Mouse (Mus musculus) adipocyte (in vitro differentiated cells): ENCODE measurements around the gene Ctnna3.
"Not testable (repeated sequence)": the region's sequence is repeated elsewhere in the genome, so short reads cannot be mapped to it uniquely, and the experiment has no call there.

ENCODE experiments used
- DNase-seq: peaks from one replicate; pipeline ENCODE4 v3.0.0-alpha.2; 2016; ENCODE audit warnings: low spot score

Gene Ctnna3

DNA sequence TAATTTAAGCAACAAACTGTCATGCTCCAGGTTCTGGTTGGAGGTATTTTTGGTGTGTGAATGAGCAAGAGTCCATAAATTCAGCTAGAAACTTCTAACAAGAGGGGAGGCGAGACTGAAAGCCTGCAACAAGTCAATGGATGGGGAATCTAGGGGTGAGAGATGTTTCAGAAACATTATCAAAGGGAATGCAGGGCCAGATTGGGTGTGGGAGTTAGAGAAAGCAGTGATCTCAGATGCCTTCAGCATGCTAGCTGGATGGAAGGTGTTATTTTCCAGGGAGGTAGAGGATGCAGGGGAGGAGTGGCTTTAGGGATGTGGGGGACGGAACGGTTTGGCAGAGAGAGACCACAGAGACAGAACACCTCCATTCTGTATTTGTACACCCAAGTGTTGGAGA, 785.7 kb downstream of the Ctnna3 start:
- no peak for DNase-seq

DNA sequence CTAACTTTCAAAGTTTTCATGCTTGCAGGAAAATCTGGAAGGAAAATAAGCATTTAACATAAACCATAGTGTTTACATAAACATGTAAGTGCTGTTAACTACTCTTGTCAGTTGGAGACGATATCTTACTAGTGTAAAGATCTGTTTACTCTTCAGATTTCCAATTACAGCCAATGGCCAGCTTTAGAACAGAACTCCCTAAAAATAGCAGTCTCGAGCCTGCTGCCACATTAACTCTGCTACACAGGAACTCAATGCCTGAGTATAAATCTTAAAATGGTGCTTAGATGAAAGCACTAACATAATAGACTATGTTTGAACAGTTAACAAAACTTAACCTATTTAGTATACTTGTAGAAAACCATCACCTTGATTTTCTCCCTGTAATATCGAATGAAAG, 793.1 kb downstream of the Ctnna3 start:
- no peak for DNase-seq

DNA sequence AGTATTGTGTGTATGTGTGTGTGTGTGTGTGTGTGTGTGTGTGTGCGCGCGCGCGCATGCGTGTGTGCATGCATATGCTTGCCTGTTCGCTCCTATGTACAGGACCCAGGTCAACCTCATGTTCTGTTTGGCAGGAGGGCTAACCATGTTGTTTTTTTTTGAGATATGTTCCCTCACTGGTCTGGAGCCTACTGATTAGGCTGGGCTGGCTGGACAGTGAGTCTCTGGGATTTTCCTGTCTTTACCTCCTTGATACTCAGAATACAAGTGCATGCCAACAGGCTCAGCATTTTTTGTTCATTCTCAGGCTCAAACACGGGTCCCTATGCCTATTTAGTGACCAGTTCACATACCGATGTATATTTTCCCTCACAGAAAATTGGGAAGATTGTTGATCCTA, 794.1 kb downstream of the Ctnna3 start:
- no peak for DNase-seq

DNA sequence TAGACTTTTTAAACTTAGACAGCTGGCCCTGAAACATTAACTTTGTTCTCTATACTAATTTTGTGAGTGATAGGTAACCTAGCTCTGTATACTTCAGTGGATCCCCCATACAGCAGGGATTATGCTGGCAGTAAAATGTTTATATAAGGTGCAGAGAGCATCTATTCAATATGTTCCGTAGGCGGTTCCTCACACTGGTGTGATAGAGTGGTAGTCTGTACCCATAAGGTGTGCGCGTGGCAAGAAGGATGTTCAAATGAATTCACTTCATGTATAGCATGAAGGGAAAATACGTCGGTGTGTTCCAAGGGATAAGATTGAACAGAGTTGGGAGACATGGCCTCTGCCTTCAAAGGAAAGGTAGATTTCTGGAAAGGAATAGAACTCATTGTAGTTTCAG, 794.5 kb downstream of the Ctnna3 start:
- DNase-seq: no peak

DNA sequence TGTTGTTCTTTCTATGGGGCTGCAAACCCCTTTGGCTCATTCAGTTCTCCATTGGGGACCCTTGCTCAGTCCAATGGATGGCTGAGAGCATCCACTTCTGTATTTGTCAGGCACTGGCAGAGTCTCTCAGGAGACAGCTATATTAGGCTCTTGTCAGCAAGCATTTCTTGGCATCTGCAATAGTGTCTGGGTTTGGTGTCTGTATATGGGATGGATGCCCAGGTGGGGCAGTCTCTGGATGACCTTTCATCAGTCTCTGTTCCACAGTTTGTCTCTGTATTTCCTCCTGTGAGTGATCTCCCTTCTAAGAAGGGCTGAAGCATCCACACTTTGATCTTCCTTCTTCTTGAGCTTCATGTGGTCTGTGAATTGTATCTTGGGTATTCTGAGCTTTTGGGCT, 795.9 kb downstream of the Ctnna3 start:
- DNase-seq: not testable (repeated sequence)

DNA sequence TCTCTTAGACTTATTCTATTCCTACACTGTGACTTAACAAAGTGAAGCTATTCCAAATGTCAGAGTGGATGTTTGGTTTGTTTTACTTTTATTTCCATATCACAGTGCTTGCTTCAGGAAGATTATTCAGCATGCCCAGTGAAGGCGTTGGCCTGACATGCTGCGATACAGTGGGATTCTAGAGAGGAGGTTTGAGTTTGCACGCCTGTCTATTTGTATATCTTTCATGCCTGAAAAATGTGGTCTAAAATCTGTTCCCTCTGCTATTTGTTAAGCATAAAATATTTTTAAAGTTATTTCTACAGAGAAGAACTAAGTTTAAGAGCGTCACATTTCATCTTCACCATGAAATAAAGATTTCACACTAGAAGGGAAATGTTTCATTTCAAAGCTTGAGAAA, 813.5 kb downstream of the Ctnna3 start:
- DNase-seq: no peak

DNA sequence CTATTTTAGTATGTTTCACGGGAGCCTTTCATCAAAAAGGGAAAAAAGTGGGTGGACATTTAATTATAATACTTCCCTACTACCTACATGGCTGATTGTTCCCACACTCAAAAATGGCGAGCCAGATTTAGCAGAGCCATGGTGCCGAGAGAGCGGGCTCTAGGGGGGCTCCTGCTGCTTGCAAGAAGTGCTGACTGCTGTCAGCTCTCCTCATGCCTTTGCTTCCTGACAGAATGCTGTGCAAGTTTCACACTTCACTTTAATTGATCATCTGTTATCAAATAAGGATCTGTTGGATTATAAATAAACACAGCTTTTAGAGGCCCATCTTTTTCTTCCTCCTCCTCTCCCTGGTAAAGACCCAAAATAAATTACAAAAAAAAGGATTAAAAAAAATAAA, 838.3 kb downstream of the Ctnna3 start:
- DNase-seq: no peak

DNA sequence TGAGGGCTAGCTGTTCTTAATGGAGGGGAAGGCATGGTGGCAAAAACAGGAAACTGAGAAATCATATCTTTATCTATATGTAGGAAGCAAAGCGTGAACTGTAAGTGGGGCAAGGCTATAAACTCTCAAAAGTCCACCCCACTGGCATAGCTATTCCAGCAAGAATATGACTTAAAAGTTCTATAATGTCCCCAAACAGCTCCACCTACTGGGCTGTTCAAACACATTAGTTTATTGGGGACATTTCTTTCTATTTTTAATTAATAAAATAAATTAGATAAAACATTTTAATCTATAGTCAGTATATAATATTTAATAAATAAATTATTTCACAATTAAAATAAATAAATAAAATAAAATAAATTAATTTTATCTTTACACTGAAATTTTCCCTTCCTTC, 845.2 kb downstream of the Ctnna3 start:
- no peak for DNase-seq

DNA sequence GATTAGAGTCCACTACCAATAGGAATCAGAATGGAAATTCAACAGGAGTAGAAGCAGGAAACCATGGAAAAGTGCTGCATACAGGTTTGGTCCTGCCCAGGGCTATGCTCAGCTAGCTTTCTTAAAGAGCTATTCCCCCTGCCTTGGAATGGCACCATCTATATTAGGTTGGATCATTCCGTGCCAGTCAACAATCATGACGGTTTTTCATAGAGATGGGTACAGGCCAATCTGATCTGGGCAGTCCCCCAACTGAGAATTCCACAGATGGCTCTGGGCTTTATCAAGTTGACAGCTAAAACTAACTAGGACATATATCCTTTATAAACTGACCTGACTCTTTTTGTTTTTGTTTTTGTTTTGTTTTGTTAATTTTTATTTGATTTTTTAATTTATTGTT, 848.9 kb downstream of the Ctnna3 start:
- no peak for DNase-seq

DNA sequence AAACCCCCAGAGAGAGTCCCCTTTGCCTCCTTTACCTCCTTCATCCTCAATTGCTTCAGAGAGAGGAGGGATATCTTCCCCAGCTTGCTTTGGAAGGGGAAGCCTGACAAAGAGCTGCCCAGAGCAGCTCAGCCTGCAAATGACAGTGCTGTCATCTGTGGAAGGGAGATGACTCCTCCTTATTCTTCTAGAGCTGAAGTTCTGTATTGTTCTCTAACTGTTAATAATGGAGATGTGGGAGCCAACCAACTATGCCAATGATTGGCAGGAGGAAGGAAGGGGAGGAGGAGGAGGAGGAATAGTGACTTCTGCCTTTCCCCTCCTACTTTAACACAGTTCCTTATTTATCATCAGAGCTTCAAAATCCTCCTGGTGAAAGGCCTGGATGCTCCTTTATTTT, 875.9 kb downstream of the Ctnna3 start:
- DNase-seq: no peak

DNA sequence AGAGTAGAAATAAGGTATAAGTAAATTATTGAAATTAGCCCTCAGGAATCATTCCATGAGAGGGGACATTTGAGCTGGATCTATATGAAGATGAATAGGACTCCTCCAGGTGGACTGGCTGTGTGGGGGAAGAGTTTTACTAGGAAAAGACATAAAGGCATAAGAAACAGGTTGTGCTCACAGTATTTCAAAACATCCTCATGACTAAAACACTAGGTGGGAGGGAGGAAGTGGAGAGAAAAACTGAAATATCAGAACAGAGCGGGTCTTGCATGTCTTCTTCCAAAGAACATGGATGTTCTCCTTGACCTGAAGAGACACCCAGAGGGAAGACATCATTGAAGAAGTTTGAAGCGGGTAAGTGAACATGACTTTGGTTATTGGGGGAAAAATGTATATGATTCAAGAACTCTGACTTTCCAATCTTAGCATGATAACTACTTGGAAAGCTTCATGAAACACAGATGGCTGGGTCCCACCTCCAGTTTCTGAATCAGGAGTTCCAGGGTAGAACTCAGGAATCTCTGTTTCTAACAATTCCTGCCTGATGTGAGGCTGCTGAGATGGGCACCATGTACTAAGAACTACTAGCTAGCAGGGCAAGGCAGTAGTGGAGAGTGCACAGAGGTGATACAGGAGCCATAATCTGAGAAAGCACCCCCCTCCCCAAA, 881.9 kb downstream of the Ctnna3 start:
- no peak for DNase-seq

DNA sequence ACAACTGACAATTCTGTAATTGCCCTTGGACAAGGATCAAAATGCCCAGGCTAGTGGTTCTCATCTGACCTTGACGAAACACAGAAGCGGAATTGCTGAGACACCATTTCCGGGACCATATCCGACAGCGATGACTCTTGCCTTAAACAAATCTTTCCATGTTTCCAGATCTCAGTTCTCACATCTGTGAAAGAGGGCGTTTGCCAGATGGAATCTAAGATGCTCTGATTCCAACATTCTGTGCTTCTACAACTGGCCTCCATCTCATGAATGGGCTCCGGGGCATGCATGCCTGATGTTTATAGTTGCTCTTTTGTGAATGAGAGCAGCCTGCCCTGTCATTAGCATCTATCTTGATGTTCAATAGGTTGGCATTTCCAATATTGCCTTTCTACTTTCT, 890.4 kb downstream of the Ctnna3 start:
- DNase-seq: no peak

DNA sequence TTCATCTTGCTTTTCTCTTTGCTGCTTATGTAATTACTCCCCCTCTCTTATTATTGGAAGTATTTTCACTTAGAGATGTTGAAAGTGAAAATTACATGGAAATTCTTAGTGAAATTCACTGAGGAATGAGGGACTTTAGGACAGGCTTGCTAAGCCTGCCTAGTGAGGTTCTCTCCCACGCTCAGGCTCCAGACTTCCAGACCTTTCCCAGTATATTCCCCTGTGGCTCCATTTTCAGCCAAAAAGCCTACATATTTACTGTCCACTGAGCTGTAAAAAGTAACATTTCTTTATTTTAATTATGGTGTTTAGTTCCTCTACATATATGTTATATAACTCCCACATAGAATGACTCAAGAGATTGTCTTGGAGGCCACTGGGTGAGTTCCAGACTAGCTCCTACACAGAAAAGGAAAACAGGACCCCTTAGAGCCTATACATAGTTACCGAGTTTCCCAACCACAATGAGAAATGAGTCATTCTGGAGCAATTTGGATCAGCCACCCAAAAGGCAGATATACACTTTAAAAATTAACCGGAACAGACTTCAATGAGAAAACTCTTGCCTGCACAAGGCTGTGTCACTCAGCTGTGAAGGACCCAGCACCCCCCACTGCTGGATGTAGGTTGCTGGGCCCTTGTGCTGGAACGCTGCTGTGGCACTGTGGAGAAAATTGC, 912.9 kb downstream of the Ctnna3 start:
- no peak for DNase-seq

DNA sequence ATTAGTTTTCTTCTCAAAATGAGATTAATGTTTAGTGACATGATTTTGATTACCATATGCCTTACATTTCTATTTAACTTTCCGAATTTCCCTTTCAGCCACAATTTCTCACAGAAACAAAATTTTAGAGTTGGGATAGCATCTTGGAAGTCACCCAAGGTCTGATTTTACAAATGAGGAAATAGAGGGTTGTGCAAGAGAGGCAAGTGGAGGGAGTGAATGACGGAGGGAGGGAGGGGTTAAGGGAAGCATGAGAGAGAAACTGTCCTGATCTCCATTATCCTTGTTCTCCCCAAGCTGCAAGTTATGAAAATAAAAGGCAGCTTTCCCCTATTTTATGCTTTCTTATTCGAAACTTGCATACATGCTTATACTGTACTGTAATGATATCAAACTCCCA, 943.4 kb downstream of the Ctnna3 start:
- DNase-seq: peak; percentile 16

DNA sequence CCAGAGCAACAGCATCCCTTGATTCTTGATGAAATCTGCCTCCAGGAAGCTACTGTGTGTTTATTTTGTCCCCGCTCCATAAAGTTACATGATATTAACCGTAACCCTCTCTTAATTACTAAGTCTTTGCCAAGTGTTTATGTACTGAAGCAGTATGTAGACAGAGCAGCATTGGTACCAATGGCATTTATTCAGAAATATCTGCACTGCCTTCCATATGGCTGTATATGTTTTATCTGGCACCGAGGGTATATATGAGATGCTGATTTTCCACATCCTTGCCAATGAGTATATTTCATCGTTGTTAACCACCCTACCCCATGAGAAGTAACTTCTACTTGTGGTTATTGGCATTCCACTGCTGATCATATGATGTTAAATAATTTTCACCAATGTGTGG, 947.9 kb downstream of the Ctnna3 start:
- DNase-seq: no peak

DNA sequence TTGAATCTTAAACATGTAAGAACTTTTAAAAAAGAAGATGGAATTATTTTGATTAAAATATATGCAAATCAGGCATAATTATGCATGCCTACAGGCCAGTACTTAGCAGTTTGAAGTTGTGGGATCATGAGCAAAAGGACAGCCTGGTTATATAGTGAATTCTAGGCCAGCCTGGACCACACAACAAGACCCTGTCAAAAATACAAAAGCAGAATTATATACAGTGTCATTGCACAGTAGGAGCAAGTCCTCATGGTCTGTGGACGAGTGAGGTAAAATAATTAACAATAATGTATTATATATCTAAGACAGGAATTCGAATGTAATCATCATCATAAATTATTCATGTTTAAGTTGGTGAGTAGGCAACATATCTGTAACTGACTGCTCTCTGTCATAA, 966.7 kb downstream of the Ctnna3 start:
- DNase-seq: no peak

DNA sequence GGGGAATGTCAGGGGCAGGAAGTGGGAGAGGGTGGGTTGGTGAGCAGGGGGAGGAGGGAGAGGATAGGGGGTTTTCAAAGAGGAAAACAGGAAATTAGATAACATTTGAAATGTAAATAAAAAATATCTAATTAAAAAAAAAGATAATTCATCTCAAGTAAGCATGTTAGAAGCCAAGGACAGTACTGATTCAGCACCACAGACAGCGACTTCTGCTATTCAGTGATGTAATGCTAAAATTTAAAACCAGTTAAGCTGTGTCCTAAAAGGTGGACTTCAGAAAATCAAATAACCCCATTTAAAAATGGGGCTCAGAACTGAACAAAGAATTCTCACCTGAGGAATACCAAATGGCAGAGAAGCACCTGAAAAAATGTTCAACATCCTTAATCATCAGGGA, 988.5 kb downstream of the Ctnna3 start:
- DNase-seq: not testable (repeated sequence)

DNA sequence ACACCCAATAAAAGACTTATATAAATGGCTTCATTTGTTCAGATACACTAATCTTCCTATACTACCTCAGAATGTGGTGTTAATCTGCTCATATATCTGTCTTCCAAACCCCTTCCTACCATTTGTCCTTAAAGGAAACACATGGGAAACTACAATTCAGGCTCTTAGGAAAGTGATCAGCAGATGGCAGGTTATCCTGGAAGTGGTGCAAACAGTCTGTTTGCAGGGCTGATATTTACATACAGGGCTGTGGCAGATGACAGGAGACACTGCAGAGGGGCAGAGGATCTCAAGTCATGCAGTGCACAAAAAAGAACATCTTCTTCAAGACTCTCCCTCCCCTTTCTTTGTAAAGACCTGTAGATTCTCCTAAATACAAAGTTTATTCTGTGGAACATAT, 1008.8 kb downstream of the Ctnna3 start:
- DNase-seq: no peak

DNA sequence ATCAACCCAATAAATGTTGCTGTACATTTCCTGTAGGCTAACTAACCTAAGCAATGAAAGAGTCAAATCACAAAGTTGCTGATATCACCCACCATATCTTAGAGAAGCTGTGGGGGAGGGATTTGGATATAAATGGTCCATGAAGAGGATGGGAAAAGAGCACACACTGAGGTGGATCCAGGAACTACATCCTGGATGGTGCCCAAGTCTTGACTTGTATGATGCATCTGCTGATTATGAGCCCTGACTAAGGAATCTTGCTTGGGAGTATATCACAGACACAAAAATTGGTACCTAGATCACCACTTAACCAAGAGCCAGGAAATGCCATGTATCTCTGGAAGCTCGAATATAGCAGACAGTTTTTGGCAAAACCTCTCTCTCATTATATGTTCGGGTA, 1018.7 kb downstream of the Ctnna3 start:
- no peak for DNase-seq

DNA sequence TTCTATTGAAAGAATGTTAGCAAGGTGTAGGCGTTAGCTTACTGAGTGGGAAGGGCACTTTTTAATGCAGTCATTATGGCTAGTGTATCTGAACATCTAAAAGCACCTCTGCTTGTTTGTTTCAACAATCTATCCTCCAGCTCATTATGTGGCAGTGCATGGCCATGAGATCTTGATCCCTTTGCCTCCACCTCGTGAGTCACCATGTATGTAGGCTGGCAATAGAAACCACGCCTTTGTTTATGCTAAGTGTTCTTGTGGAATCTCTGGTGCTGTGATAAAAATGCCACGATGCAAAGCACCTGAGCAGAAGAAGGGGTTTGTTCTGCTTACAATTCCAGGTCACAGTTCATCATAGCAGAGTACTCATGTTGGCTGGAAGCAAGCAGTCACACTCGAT, 1053.4 kb downstream of the Ctnna3 start:
- DNase-seq: no peak

DNA sequence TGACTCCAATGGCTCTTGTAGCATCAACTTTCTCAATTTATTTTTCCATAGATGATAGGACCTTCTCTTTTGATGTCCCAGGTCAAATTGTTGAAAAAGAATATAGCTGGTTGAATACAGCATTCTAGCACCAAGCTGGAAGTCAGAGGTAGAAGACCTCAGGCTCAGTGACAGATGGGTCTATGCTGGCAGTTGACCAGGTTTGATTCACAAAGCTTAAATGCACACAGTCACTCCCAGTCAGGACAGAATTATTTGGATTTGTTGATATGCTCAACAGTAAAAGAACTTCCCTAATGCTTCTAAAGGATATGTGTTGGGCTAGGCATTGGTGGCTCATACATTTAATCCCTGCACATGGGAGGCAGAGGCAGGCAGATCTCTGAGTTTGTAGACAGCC, 1059.6 kb downstream of the Ctnna3 start:
- no peak for DNase-seq

DNA sequence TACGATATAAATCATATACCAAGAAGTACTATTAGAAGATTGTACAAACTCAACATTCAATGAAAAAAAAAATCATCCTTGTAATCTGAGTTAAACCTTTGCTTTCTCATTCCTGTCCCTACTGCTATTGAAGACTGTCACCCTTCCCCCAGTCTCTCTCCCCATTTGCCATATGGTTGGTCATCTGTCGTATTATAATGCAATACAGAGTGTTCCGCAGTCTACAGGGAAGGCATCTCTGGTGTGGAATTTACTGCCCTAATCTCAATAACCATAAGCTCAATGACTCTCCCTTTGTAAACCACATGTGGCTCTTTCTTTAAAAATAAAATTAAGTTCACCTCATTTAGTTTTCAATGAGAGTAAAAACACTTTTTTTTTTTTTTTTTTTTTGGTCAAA, 1113.7 kb downstream of the Ctnna3 start:
- no peak for DNase-seq

DNA sequence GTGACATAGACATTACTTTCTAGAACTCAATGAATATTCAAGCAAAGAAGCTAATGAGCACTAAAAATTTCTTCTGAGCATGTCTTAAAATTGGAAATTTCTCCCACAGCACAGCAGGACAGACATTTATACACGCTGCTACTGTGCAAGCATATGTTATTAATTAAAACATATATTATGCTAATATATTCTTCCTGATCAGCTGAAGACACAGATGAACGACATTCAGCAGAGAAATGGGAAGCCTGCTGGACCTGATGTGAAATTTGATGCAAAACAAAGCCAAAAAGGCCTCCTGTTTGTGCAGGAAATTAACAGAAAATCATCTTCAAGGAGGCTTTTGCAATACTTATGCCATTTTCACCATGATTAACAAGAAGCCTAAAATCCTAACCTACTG, 1114.5 kb downstream of the Ctnna3 start:
- DNase-seq: no peak

DNA sequence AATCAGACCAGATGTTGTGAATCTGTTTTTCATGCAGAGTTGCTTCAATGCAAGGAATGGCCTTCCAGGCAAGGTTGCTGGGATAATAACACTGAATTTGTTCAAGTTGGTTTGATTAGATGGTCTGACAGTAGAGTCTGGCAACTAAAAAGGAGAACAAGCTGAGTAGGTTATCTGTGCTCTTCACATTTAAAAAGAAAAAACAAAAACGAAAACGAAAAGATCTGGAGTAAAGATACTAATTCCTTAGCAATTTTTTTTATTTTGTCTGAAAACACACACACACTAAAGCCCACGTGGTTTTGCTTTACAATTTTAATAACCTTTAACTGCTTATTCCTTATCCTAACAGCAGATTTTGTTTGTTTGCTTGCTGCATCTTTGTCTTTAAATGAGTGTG, 1141.4 kb downstream of the Ctnna3 start:
- no peak for DNase-seq
